10 mouse cellular contexts compared by ENCODE assay signal in the genomic region with DNA sequence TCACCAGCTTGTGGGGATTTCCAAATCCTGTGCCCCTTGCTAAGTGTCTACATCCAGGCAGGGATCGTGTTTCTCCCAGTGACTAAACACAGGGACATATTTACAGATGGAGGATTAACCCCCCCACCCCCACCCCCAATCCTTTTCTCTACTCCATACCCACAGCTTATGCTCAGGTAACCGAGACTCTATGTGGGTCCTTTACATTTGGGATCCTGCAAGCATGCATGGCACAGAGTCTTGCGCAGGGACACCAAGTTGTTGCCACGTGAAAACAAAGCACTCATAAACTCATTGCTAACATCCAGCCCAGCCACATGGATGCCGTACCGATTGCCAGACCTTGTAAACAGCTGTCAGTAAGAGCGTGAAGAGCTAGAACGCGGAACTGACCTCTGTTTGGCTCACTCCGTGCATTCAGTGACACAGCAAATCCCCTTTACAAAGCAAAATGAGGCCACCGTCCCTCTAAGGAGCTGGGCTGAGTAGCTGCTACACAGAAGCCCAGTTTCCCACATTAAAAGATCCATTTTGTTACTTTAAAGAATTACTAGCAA.
A peak's percentile ranks its signal among the peaks of the same experiment; 100 is the strongest.
DNase-seq lines count a peak whose midpoint lies in the region; ATAC-seq lines count a peak whose summit lies in the region.
"Had no signal": no experiment of that assay in that cellular context is flagged by ENCODE, and none has a peak within 500 bp of the region (broad histone marks: within the 10 kb centered on the region; RNA-seq: fewer than 3 reads in every experiment).

No protein-coding gene starts in this region.

- H3K4me3 ChIP-seq in embryonic facial prominence, embryonic 12.5 days = no peak overlapping the region
- H3K4me3 ChIP-seq in hindbrain, embryonic 12.5 days = no peak overlapping the region
- H3K4me3 ChIP-seq: heart, embryonic 13.5 days; neural tube, embryonic 13.5 days had no signal

- H3K9ac ChIP-seq in embryonic facial prominence, embryonic 12.5 days = no peak overlapping the region
- H3K9ac ChIP-seq in hindbrain, embryonic 12.5 days = no peak overlapping the region
- H3K9ac ChIP-seq: heart, embryonic 13.5 days; neural tube, embryonic 13.5 days had no signal

- 0 out of 2 replicates have a peak, but pooled peaks have one; percentile 50 for ATAC-seq in embryonic facial prominence, embryonic 12.5 days (ENCODE audit: insufficient number of reproducible peaks, insufficient read depth, low FRiP score, low TSS enrichment)
- ATAC-seq in hindbrain, embryonic 12.5 days (ENCODE audit: low FRiP score) = peak; percentile 48; the same call in 1 of the 2 replicates
- peak; percentile 92 for ATAC-seq in megakaryocyte progenitor cell, adult 5-6 weeks (replicated peaks; ENCODE audit: poor library complexity)
- no peak for ATAC-seq in CD4-positive, CD25-positive, alpha-beta regulatory T cell, adult 4 months
- no peak for ATAC-seq in activated CD4-positive, CD25-positive, alpha-beta regulatory T cell, adult 4 months

- WGBS in embryonic facial prominence, embryonic 12.5 days = 39% methylated on average over 11 of the region's 11 CpGs
- 46% methylated on average over 11 of the region's 11 CpGs for WGBS in hindbrain, embryonic 12.5 days

- H3K27me3 ChIP-seq in embryonic facial prominence, embryonic 12.5 days = no peaks in the 10 kb centered on the region
- H3K27me3 ChIP-seq in hindbrain, embryonic 12.5 days = no peaks in the 10 kb centered on the region
- H3K27me3 ChIP-seq: heart, embryonic 13.5 days; neural tube, embryonic 13.5 days had no signal

- no peak overlapping the region for H3K27ac ChIP-seq in embryonic facial prominence, embryonic 12.5 days
- no peak overlapping the region for H3K27ac ChIP-seq in hindbrain, embryonic 12.5 days
- H3K27ac ChIP-seq: heart, embryonic 13.5 days; neural tube, embryonic 13.5 days had no signal

- H3K36me3 ChIP-seq in embryonic facial prominence, embryonic 12.5 days = no peaks in the 10 kb centered on the region
- no peaks in the 10 kb centered on the region for H3K36me3 ChIP-seq in hindbrain, embryonic 12.5 days
- H3K36me3 ChIP-seq: heart, embryonic 13.5 days; neural tube, embryonic 13.5 days had no signal

- H3K9me3 ChIP-seq in embryonic facial prominence, embryonic 12.5 days = no peaks in the 10 kb centered on the region
- H3K9me3 ChIP-seq in hindbrain, embryonic 12.5 days (replicated peaks) = no peaks in the 10 kb centered on the region
- H3K9me3 ChIP-seq: heart, embryonic 13.5 days; neural tube, embryonic 13.5 days had no signal

- H3K4me2 ChIP-seq in embryonic facial prominence, embryonic 12.5 days (replicated peaks) = no peak overlapping the region
- H3K4me2 ChIP-seq in hindbrain, embryonic 12.5 days (replicated peaks) = no peak overlapping the region
- H3K4me2 ChIP-seq: heart, embryonic 13.5 days; neural tube, embryonic 13.5 days had no signal

- peaks cover 20% of the 10 kb centered on the region for H3K4me1 ChIP-seq in embryonic facial prominence, embryonic 12.5 days
- peaks cover 7% of the 10 kb centered on the region; the same call in 1 of the 2 replicates for H3K4me1 ChIP-seq in hindbrain, embryonic 12.5 days

- peak; percentile 50 for DNase-seq in kidney, adult 9 months
- no peak for DNase-seq in kidney, postnatal 14 days
- DNase-seq in adrenal gland, postnatal 36 days = no peak

Comparison
In these comparisons a context has a peak if more than half of its experiments do, and no peak if none do; other contexts are left out.
1. ATAC-seq: peak in embryonic facial prominence, embryonic 12.5 days (single experiment), hindbrain, embryonic 12.5 days (single experiment) and megakaryocyte progenitor cell, adult 5-6 weeks (single experiment); none in CD4-positive, CD25-positive, alpha-beta regulatory T cell, adult 4 months (single experiment) and activated CD4-positive, CD25-positive, alpha-beta regulatory T cell, adult 4 months (single experiment).